Mouse (Mus musculus) embryo, embryonic 11 days (tissue): ENCODE data around the gene Galnt18.

Source experiments
- DNase-seq: peaks from one replicate; pipeline ENCODE4 v3.0.0-alpha.2; 2015

The Galnt18 gene

DNA sequence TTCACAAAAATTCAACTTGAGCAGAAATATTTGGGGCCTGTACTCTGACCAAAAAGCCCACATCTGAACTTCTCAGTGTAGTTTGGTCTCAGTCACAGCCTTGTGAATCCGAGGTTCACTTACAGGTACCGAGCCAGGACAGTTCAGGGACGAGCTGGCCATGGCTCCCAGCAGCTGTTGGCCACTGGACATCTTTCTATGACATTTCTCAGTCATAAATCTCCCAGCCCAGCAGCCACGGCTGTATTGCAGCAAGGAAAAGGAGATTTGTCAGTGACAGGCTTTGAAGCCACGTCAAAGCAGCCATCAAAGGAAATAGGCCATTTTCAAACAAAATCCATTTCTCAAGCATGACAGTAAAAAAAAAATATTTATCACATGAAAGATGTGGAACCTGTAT is 154.0 kb downstream of the Galnt18 start:
- DNase-seq: no peak

DNA sequence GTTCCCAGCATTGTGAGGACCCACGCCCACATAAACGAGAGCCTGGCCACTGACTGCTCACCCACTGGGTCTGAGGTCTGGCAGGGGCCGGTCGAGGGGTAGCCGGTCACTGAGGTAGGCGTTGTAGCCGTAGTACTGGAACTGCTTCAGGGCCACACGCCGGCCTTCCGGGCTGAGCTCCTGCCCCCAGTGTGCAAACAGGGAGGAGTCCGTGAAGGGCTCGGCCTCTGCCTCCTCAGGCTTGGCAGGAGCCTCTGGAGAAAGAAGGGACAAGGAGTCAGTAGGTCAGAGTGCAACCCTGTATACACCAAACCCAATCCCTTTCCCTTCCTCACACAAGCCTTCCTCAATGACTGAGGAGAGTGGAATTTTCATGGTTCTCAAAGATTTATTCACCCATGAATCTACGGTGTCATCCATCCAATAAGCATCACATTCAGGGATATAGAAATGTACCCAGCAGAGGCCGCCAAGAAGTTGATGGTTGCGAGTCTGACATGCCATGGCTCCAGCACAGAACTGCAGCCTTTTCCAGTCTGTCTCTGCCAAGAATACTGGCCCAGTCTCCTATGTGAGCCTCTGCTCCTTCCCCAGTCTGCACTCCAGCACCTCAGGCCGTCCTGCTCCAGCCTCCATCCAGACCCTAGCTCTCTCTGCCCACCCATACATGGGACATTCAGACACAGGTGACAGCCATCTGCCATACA is 163.4 kb downstream of the Galnt18 start:
- no peak for DNase-seq

DNA sequence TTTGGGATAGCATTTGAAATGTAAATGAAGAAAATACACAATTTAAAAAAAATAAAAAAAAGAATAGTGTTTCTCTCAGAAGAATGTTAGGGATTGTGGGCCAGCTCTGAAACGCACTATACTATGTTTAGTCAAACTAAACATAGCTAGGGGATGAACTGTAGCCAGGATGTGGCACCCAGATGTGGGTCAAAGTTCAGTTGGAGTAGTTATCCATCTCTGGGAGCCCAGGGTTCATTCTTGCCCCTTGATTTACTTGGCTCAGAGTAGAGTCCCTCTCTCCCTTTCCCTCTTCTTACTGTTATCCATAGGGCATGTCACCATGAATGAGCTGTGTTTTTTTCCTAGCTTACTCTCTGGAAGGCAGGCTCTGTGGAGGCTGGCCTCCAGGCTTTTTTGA is 165.3 kb downstream of the Galnt18 start:
- no peak for DNase-seq

DNA sequence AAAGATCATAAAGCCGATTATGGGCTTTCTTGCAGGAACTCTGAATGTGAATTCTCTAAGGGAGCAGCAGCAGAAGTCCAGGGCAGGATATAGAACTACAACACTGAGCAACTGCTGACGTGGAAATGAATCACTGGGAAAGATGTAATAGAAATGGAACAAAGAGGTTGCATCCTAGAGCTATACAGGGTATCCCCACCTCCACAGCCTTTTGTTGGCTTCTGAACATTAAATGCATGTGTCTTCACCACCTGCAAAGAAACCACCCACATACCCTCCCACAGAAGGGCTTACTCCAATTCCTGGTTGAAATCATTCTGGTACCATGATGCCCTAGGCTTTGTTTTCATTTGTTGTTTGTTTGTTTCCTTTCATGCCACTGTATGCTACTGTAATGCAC is 172.3 kb downstream of the Galnt18 start:
- no peak for DNase-seq

DNA sequence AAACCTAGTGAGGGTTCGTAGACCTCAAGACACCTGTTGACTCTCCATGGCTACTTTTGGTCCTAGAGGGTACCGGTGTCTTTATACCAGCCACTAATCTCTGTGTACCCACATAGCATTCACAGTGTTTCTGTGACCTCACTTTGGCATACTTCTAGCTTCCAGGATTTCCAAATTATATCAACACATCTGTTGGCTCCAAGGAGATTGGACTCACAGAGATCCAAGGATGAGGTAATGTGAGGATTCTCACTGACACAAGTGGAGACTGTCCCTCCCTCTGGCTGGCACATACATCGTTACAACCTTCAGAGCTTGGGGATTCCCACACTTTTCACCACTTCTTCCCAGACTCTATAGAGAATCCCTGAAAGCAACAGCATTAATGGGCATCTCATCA is 173.7 kb downstream of the Galnt18 start:
- no peak for DNase-seq

DNA sequence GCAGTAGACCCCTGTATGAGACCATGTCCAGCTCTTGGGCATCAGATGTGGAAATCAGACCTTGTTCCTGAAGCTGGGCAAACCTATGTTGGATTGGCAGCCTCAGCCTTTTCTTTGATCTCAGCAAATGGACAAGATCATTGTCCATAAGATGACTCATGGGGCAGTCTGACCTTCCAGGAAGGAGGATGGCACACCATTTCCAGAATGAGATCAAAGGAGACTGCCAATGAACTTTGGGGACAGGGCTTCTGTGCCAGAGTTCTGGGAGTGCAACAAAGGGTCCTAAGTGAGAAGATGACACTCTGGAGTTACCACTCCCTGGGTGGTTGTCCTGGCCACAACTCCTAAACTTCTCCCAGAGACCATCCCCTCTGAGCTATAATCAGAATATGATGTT is 174.1 kb downstream of the Galnt18 start:
- DNase-seq: no peak

DNA sequence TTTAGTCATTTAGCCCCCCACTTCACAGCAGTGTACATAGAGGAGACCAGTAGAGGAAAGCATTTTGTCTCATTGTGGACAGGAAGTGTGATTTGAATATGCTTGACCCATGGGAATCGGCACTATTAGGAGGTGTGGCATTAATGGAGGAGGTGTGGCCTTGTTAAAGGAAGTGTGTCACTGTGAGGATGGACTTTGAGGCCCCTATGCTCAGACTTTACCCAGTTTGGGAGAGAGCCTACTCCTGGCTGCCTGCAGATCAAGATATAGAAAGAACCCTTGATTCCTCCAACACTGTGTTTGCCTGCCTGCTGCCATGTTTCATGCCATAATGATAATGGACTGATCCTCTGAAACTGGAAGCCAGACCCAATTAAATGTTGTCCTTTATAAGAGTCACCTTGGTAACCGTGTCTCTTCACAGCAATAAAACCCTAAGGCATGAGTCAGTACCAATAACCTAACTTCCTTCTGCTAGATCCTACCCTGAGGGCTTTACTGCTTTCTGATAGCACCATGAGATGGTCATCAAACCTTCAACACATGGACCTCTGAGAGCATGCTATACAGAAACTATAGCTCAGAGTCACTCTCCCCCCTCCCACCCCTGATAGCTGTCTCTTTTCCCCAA is 175.1 kb downstream of the Galnt18 start:
- DNase-seq: no peak

DNA sequence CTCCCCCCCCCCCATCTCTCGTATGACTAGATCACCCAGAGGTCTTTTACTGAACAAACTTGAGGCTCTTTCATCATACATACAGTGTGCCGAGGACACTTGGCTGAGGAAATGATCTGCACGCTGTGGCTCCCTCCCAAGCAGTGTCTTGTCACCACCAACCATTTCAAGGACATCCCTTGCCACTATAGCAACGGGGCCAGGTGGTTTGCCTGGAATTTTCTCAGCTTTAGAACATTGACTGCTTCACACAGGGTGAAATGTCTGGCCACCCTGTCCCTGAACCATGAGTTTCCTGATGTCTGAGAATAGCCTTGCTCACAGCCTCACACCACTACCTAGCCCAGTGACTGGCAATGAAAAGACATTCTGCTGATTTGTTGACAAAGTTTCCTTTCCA is 176.6 kb downstream of the Galnt18 start:
- no peak for DNase-seq

DNA sequence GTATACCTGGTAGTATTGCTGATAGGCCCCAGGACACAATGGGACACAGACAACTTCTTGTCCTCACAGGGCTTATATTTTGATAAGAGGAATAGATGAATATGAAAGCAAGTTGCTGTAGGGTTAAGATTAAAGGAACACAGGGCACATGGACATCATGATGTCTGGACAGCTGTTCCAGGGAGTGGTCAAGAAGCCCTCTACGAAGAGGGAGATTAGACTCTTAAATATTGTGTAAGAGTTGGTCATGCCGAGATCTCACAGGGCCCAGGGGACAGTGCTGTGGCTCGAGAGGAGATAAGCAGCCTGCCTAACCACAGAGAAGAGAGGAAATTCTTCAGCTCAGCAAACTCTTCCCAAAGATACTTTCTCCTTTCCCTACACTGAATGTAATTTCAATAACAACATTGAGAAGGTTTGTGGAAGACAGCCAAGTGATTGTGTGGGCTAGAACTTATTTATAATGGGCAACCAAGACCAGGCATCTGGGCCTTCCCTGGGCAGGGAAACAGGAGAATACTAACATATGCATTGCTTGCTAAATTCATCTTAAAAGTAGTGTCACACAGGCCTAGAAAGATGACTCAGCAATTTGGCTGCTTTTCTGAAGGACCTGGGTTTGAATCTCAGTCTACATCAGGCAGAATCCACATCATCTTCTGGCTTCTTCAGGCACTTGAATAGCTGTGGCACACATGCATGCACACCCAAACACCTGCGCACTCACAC is 178.3 kb downstream of the Galnt18 start:
- no peak for DNase-seq

DNA sequence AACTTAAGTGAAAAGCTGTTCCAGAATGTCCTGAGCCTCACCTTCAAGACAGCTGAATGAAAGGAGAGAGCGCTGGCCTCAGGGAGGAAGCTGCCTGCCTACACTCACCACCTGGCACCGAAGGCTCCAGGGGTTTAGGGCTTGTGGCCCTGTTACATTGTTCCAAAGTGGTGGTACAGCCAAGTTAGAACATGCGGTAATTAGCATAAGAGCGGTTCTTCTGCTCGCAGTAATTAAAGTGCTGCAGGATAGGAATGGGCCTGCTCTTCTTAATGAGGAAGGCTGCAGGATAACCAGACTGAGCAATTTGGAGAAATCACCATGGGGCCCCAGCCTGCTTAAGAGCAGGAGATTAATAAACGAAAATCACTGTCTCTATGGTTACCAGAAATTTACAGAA is 179.0 kb downstream of the Galnt18 start:
- no peak for DNase-seq

DNA sequence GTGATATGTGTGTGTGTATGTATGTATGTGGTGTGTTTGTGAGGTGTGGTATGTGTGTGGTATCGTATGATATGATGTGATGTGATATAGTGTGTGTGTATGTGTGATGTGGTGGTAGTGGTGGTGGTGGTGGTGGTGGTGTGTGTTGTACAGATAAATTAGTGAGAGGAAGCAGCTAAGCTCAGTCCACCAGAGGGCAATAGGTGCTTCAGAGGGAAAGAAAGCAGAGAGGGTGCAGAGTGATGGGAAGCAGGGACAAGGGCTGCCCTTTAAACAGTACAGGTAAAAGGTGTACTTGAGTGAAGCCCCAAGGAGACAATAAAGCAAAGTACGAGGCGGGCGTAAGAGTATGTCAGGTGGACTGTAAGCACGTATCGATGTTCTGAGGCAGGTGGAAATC is 186.1 kb downstream of the Galnt18 start:
- no peak for DNase-seq

DNA sequence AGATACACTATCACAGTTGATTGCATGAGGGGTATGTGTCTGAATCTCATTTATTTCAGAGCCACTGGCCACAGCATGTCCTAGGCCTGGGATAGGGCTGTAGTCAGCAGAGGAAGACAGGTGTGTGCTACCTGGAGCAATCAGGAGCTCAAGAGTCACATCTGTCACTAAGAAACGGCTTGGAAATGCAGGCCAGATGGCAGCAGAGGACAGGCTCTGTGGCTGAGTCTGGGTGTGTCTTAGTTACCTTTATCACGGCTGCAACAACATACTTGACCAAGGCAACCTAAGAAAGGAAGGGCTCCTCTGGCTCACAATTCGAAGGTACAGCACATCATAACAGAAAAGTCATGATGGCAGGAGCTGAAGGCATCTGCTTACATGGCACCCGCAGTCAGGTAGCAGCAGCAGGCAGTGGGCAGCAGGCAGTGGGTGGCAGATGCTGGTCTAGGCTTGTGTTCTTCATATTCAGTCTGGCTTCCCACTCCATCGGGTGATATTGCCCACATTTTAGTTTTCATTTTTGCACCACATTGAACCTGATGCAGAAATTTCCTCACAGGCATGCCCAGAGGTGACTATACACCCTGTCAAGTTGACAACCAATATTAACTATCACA is 190.2 kb downstream of the Galnt18 start:
- no peak for DNase-seq

DNA sequence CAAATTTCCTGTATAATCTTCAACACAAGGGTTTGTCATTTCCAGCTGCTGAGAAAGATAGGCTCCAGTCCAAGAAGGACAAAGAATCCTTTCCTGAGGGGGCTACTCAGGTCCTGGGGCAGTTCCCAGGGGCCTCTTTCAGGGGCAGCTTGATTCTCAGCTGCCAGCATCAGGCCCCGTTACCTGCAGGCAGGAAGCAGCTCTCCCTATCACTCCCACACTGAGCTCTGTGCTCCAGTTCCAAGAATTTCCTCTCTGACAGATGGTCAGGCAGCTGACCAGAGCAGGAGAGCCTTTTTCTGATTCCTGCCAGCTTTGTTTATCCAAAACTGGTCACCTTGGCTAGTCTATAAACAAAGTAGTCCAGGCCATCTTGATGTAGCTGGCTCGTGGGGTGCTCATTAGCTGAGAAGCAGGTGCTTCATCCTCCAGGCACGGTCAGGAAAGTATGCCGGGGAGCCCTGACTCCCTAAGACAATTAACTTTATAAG is 191.4 kb downstream of the Galnt18 start:
- no peak for DNase-seq

DNA sequence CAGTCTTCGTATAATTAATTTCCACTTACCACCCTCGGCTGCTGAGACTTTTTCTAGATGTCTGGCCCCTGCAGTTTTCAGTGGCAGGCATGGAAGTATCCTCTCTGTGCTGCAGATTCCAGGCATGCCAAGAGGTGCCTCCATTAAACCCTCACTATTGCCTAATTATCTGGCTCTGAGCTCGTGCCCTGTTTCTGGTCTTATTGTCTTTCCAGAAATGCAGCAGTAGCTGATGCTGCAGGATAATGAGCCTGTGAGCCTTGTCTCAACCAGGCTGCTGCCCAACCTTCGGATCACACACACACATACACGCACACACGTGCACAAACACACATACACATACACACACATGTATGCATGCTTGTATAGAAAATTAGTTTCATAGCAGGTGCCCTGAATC is 199.2 kb downstream of the Galnt18 start:
- no peak for DNase-seq

DNA sequence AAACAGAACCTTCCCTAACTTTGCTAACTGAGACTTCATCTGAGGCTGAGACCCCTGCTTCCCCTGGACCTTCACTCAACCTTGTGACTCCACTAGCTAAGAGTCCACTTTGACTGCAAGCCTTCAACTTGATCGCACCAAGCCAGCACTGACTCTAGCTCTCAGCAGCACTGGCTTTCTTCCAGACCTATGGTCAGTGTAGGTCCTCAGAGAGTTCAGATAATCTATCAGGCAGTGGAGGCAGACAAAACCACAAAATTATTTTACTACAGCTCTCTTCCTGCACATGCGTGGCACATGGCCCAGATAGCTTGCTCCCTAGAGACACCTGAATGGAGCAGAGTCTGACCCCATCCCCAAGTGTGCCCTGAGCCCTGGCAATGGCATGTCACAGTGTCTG is 204.7 kb downstream of the Galnt18 start:
- no peak for DNase-seq

DNA sequence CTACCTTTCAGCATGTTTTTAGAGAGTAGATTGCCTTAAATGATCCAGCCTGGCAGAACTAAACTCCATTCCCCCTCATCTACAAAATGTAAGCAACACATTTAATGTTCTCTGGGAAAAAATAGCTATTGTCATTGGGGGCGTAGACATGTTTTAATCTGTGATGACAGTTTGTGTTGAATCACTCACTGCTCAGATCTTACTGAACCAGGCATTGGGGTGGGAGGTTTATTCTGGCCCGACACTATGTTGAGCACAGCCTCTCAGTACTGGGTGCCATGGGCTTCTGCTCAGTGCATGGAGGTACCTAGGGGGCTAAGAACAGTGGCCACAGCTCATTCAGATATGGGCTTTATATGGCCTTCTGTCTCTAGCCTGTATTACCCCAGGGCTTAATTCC is 207.4 kb downstream of the Galnt18 start:
- no peak for DNase-seq

DNA sequence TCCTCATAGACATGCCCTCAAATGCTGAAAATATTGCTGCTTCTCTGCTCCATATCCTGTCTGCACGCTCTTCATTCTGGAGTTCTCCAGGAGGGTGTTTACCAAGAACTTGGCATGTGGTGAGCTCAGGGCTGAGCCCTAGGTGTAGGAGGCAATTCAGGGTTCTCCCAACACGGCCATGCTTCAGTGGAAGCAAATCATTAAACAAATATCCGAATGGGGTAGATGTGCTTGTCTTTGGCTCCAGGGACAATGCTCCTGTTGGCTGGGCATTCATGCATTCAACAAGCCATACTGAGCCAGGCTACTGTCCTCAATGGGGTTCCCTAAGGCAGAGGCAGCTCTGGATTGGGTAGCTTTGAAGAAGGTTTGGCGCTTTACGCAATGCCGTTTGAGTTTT is 212.9 kb downstream of the Galnt18 start:
- DNase-seq: no peak

DNA sequence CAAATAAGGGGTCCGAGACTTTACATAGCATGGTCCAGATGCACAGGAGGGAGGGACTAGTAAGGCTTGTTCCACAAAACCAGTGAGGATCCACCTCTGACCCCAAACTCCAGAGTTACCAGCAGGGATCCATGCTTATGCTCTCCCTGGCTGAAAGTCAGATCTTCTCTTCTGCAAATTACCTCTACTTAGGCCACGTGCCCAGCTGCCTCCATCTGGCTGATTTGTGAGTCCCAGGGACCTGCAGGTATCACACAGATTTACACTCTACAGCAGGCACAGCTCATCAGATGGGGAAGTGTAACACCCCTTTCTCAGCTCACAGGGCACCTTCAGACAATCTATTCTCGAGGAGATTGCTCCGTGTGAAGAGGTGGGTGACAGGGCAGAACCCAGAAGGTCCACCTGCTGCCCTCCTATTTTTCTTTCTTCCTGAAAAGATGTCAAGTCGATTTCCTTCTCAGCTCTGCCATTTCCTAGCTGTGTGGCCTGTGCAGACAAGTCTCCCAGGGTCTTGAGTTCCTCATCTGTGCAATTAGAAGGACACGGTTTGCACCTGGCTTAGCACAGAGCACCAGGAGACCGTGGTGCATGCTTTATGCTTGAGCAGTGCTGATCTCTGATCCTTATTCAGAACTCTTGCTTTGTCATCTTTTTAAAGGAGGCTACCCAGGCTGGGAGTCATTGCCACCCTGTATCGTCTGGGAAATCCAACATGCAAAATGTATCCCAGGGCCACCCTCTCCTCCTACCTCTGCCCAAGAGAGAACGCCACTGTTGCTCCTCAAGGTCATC is 216.3 kb downstream of the Galnt18 start:
- DNase-seq: no peak

DNA sequence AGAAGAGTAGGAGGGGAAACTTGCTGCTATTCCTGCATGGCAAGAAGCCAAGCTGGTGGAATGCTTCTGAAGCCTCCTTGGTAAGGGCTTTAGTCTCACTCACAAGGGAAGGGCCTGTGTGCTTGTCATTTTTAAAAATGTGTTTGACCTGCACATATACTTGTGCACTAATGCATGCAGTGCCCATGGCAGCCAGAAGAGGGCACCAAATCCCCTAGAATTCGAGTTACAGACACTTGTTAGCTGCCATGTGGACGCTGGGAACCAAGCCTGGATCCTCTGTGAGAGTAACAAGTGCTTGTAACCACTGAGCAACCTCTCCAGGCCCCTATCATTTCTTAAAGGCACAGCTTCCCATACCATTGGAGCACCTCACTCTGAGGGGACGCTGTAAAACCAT is 219.7 kb downstream of the Galnt18 start:
- DNase-seq: no peak

DNA sequence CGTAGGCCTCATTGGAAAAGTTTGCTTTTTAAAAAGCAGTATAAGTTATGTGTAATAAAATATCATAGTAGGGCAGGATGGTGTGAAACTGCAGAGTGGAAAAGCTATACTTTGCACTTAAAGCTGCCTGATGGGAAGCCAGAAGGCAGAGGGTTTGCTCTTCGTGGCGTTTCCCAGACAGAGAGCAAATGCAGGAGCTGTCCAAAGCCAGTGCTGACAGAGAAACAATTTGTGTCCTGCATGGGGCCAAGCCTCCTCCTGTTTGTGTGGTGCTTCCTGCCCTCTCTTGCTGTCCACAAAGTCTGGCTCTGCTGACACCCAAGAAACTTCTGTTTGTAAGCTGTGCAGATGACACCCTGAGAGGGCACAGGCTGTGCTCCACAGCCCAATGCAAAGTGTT is 220.8 kb downstream of the Galnt18 start:
- DNase-seq: peak; percentile 44

DNA sequence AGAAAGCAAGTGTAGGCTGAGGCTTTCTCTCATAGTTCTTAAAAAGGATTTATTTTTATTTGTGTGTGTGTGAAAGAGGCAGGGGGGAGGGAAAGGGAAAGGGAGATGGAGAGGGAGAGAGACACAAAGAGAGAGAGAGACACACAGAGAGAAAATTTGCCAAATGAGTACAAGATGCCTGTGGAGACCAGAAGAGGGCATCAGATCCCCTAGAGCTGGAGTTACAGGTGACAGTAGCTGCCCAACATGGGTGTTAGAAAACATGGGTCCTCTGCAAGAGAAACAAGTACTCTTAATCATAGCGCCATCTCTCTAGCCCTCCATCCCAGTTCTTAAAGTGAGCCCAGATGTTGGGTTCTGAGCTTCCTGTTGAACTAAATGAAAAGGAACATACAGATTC is 228.8 kb downstream of the Galnt18 start:
- DNase-seq: no peak

DNA sequence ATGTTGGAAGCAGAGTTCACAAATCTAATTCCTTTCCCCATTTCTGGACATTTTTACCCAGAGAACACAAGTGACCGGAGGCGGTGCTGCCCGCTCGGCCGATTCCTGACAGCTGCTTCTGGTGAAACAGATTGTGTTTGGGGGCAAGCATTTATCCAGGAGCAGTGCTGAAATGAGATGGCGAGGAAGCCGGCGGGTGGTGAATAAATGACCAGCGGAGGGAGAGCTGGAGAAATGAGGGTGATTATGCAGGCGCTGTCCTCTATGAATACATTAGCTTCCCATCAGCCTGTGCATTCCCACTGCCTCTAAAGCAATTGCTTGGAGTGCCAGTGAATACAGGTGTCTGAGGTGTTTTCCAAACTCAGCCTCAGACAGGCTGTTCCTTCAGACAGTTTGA is 232.7 kb downstream of the Galnt18 start:
- peak; percentile 53 for DNase-seq

DNA sequence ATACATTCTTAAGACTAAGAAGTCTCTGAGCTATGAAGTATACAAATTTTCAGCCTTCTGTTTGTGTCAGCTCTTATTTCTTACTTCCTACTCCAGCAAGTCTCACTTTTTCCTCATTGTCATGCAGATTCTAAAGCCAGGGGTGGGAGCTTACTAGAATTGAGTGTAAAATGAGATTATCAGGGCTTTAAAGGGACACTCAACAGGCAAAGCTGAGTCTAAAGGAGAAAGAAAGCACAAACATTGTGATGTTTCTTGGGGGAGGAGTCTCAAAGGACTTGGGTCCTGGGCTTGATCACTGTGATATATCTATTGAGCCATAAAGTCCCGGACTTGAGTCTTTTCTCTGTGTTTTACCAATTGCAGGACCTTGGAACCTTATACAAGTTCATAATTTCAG is 234.2 kb downstream of the Galnt18 start:
- no peak for DNase-seq
